Mouse (Mus musculus) embryonic stem cell, embryonic (primary cell): ENCODE measurements around the gene Mlip.
"Not testable (repeated sequence)": the region's sequence is repeated elsewhere in the genome, so short reads cannot be mapped to it uniquely, and the experiment has no call there.

Experiments
- CTCF ChIA-PET, 4 experiments: fragments of 300-600 bp in 2 of 4; fragments of 350-600 bp in 2 of 4; sonication (Branson Sonifier 250); formaldehyde crosslinking; loops; one replicate each; lab custom pipeline; 2022; ENCODE audit warnings: inconsistent platforms in 2 of 4; lab: Charles Lee
- POLR2A ChIA-PET, 4 experiments: fragments of 300-600 bp in 2 of 4; fragments of 350-600 bp in 2 of 4; sonication (Branson Sonifier 250); formaldehyde crosslinking; loops; one replicate each; lab custom pipeline; 2022; ENCODE audit warnings: antibody characterized with exemption in 4 of 4, inconsistent platforms in 1 of 4; lab: Charles Lee

The Mlip gene

GRCm38 (mm10) chr9:77272727-77273126 is 80.0 kb downstream of the Mlip start:
- POLR2A ChIA-PET, result no interaction called here
- CTCF ChIA-PET, result no interaction called here

DNA sequence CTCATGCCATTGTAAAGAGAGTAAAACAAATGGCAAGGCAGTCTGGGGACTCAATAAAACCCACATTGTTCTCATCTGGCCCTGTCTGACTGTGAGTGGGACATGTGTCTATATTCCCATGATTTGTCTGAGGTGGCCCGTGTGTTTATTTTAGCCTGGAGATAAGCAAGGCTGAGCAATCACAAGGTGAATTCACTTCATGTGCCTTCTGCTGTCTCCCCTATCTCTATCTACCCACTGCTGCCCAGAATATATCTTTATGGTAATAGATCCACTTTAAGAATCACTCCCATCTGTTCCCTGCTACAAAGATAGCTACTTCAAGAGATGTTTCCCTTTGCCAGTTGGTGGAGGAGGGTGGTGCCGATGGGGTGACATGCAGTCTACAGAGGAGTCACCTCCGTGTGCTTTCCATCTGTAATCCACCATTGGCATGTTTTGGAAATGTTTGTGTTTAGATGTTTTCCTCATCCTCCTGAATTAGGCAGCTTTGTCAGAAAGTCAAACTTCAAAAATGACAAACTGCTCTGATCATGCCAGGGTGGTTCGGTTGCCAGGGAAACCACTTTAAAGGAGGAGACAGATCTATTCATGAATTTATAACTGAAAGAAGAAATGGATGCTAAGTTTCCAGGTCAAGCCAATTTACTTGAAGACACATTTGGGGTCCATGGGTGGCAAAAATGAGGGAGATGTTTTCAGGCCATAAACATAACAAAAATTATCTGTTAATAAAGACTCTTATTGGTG is 87.3 kb downstream of the Mlip start:
- ChIA-PET CTCF (no interaction called here), POLR2A (interaction anchor here in 1 of 4 experiments (0.5 kb wide), 1 partner anchor 707 kb away, joined by 5 read pairs; no protein-coding TSS in a partner anchor)

GRCm38 (mm10) chr9:77259052-77259451 is 93.7 kb downstream of the Mlip start:
- POLR2A ChIA-PET, result no interaction called here
- CTCF ChIA-PET, result no interaction called here

- ChIA-PET CTCF (no interaction called here), POLR2A (no interaction called here)
Measured at GRCm38 (mm10) chr9:77258265-77258664, 94.5 kb downstream of the Mlip start.

GRCm38 (mm10) chr9:77254514-77254913 is 98.3 kb downstream of the Mlip start:
- CTCF ChIA-PET, result no interaction called here
- POLR2A ChIA-PET, result no interaction called here

- ChIA-PET CTCF (interaction anchor here in 1 of 4 experiments (1.0 kb wide), 1 partner anchor 19 kb away, joined by 3 read pairs; no protein-coding TSS in a partner anchor), POLR2A (no interaction called here)
Measured at GRCm38 (mm10) chr9:77252761-77253160, 100.0 kb downstream of the Mlip start.

DNA sequence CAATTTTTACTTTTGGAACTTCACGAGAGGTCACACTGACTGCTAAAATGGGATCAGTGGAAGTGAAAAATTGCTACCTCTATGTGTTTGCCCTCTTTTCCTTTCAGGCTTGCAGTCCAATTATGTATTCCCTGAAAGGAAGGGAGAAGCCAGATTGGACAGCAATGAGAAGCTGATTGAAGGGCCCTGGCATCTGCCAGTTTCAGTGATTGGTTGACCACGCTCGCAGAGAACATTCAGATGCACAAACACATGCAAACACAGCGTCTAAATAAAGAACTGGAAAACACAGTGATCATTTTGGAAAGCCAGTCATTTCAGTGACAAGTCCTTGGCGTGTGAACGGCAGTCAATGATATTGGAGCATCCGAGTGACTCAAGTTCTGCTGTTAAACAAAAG is 100.6 kb downstream of the Mlip start:
- CTCF ChIA-PET, result interaction anchor here in 2 of 4 experiments (0.6 to 1.0 kb wide), 2 partner anchors 18 to 130 kb away, joined by 3 to 5 read pairs; no protein-coding TSS in a partner anchor
- POLR2A ChIA-PET, result no interaction called here

DNA sequence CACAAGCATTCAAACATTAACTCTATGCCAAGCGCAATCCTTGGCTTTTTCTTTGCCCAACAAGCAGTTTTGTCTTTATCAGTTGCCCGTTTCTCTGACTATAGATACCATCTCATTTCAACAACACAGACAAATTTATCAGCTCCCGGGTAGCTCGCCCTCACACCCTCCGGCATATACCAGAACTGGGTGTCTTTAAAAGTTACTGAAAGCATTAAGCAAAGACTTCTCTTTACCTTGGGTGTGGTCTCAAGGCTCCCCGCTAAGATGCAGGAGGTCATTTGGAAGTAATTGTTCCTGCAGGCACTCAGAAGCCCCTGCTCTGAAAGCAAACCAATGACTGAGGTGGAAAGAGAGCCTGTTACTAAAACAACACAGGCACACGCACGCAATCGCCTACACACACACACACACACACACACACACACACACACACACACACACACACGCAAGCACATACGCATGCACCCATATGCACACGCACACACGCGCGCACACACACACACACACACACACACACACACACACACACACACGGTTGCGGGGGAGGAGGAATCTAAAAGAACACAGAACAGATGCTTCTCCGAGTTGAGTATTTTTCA is 101.2 kb downstream of the Mlip start:
- ChIA-PET CTCF (interaction anchor here in 2 of 4 experiments (0.6 to 1.0 kb wide), 2 partner anchors 18 to 131 kb away, joined by 3 to 5 read pairs; no protein-coding TSS in a partner anchor), POLR2A (interaction anchor here in 1 of 4 experiments (0.5 kb wide), 1 partner anchor 120 kb away, joined by 6 read pairs; no protein-coding TSS in a partner anchor)

- ChIA-PET CTCF (no interaction called here), POLR2A (no interaction called here)
Measured at GRCm38 (mm10) chr9:77198250-77198649, 154.5 kb downstream of the Mlip start.

DNA sequence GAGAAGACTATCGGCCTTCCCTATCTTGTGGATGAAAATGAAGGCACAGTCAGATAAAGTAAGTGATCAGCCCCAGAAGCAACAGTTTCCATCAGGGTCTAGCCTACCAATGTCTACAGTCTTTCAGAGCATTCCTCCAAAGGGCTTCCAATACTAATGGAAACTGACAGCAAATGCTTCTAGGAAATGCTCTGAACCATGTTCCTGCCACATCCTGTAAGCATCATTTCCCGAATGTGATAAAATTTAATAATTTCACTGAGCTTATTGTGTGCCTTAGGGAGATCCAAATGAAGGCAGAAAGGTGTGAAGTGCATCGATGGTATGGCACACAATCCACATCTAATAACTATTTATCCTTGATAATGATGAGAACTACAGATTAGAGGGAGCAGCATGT is 173.3 kb downstream of the Mlip start:
- POLR2A ChIA-PET, result no interaction called here
- CTCF ChIA-PET, result no interaction called here

GRCm38 (mm10) chr9:77175870-77176269 is 176.9 kb downstream of the Mlip start:
- ChIA-PET POLR2A (no interaction called here), CTCF (no interaction called here)

DNA sequence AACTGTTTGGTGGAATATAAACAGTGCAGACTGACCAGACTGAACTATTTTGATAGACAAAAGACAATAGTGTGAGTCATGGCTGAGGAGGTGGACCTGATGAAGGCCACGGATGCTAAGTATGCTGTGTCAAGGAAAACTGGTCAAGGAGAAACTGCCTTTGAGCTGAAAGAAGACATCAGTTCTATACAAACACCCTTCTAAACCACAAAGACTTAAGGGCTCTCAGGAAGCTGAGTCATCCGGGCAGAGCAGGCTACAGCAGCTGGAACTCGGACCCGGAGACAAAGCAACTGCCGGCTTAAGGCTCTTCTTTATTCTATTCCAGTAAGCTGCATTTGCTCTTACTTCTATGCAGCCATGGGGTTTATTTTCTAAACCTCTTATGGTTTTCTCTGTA is 180.7 kb downstream of the Mlip start:
- ChIA-PET POLR2A (interaction anchor here in 2 of 4 experiments (0.5 kb wide), 2 partner anchors 37 to 221 kb away, joined by 3 to 5 read pairs; no protein-coding TSS in a partner anchor), CTCF (no interaction called here)

DNA sequence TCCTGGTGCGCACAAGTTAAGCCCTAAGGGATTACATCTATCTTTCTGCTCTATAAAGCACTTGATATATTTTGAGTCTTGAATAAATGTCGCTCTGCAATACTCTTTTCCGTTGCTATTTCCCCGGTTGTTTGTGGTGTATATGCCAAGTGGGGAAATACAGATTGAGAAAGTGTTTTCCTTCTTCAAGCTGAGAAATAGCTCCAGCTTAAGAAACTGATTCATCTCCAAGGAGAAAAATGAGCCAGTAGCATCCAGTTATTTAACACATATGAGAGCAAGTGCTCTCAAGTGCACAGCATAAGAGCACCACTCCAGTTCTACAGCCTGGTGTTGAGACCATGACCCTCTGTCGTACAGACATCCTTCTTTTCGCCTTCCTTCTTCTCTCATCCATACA is 186.9 kb downstream of the Mlip start:
- POLR2A ChIA-PET, result no interaction called here
- CTCF ChIA-PET, result no interaction called here

DNA sequence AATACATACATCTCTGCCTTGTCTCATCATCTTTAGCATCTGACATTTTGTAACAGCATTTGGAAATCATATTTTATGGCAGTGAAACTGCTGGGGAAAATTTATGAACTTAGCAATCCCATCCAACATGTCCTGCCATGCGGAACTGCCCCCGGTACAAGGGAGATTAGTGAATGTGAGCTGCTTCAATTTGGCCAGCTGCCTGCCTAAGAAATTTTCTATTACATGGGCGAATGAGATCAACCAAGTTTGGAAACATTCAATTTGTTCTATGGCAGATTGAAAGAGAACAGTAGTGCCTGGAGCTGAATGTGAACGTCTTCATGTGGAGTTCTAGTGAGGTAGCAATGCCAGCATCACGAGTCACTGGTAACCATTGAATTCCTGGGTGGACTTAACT is 191.0 kb downstream of the Mlip start:
- ChIA-PET CTCF (no interaction called here), POLR2A (no interaction called here)

DNA sequence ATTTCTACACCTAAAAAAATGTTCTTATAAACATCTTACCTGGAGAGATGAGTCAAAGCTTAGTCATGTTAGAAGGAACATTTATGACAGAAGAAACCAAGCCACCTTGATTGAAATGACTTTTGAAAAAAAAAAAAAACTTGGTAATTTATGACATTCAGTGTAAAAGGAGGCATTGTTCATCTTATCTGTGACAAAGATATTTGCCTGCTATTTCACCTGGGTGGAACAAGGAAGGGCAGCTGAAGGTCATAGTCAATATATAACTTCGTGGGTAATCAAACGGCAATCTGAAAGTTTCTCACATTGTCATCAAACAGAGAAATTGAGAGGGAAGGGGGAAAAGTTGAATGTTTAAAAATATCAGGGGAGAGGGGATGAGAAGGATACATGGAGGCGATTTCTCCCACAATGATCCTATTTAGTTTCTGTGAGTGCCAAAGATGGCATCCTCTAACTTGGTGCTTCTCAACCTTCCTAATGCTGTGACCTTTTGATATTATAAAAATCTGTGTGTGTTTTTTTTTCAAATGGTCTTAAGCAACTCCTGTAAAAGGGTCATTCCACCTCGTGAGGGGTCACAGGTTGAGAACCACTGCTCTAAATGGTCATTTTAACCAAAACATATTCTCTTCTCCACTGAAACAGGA is 192.4 kb downstream of the Mlip start:
- ChIA-PET CTCF (no interaction called here), POLR2A (no interaction called here)

DNA sequence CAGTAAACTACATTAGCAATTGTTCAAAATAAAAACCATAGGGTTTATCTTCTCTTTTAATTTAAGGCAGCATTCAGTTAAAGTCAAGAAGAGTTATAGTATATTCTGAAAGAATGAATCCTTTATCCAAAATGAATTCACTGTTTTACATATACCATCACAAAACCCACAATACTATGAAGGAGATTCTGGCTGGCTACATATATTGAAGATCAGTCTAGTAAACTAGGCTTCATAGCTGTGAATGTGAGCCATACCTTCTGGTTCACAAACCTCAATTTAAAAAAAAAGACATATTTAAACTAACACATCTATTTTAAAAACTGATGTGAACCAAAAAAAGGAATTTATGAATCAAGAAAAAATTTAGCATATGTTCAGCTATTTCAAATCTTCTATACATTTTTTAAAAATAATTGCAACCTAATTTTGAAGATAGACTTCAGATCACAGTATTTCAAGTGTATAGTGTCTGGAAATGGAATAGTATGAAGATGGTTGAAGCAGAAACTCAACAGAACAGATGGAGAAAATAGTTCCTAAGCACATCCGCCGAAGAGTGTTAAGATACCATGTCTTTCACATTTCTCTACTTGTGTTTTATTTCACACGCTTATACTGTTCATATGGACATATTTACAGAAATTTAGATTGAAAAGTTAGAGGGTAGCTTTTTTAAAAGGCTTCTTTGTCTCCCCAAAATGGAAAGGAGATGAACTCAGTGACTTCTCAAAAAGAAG is 204.1 kb downstream of the Mlip start:
- POLR2A ChIA-PET, result no interaction called here
- CTCF ChIA-PET, result no interaction called here

GRCm38 (mm10) chr9:77119735-77120134 is 233.0 kb downstream of the Mlip start:
- ChIA-PET CTCF (no interaction called here), POLR2A (no interaction called here)

- POLR2A ChIA-PET, result no interaction called here
- CTCF ChIA-PET, result no interaction called here
Measured at GRCm38 (mm10) chr9:77096886-77097285, 255.9 kb downstream of the Mlip start.

- CTCF ChIA-PET, POLR2A ChIA-PET: not testable (repeated sequence)
Measured at GRCm38 (mm10) chr9:77083221-77083620, 269.5 kb downstream of the Mlip start.

DNA sequence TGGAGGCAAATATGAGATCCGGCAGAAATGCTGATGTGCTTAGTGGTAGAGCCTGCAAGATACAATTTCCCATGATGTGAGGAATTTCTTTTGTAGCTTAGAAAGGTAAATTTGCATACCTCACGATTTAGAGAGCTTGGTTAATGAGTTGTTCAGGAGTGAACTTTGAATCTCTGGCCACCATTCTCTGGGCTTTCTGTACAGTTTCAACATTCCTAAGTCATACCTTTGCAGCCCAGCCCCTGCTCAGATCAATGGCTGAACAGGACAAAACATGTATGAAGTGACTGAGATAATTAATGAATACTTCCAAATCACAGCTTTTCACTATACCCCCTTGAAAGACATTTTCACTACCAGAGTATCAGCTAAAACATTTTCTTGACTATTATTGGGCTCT is 281.1 kb downstream of the Mlip start:
- ChIA-PET POLR2A (no interaction called here), CTCF (no interaction called here)
